Mouse (Mus musculus) kidney, adult 18-20 months (tissue): ENCODE results near the gene Mpzl2.

Experiments
- DNase-seq: peaks from one replicate; pipeline ENCODE4 v3.0.0; 2021

Gene Mpzl2

GRCm38 (mm10) chr9:45088040-45088439 is 48.4 kb downstream of the Mpzl2 start:
- no peak for DNase-seq

DNA sequence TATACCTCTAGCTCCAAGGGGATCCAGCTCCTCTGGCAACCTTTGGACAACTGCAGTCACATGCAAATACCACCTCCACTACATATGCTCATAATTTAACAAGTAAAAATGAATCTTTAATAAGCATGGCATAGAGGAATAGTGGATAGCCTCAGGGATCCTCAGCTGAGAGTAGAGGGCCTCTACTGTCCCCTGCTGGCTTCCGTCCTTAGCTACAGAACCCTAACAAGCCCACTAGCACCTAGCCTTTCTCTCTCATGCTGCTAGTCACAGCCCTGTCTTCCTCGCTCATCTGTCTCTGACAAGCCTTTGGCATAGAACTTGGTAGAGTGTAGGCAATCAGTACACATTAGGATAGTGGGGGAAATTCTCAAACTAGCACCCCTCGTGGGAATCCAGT is 51.2 kb downstream of the Mpzl2 start:
- no peak for DNase-seq

GRCm38 (mm10) chr9:45092641-45093040 is 53.0 kb downstream of the Mpzl2 start:
- peak; percentile 30 for DNase-seq

DNA sequence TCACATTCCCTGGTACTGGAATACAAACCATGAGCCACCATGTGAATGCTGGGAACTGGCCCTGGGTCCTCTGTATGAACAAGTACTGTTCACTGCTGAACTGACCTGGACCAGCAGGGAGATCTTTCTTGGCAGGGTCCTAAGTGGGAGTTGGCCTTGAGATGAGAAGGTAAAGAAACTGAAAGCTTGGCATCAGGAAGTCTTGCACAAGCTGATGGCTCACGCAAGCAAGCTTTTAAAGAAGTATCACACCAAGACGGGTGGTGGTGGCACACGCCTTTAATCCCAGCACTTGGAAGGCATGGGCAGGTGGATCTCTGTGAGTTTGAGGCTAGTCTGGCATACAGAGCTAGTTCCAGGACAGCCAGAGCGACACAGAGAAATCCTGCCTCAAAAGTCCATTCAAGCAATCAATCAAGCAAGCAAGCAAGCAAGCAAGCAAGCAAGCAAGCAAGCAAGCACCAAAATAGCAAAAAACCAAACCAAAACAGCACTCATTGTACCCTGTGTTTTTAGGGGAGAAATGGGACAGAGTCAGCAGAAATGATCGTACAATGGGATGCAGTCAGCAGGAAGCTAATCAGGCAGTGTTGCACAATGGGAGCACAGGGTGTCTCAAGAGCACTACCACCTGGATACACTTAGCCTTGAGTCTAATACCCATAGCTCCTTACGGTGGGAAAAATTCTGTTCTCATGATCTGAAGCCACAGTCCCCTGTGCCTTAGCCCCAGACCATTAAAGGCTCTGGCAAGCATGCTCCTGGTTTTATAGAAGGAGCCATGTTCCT is 55.7 kb downstream of the Mpzl2 start:
- DNase-seq = no peak

GRCm38 (mm10) chr9:45097877-45098276 is 58.3 kb downstream of the Mpzl2 start:
- no peak for DNase-seq

GRCm38 (mm10) chr9:45098426-45098825 is 58.8 kb downstream of the Mpzl2 start:
- no peak for DNase-seq

GRCm38 (mm10) chr9:45102528-45102927 is 62.9 kb downstream of the Mpzl2 start:
- no peak for DNase-seq

DNA sequence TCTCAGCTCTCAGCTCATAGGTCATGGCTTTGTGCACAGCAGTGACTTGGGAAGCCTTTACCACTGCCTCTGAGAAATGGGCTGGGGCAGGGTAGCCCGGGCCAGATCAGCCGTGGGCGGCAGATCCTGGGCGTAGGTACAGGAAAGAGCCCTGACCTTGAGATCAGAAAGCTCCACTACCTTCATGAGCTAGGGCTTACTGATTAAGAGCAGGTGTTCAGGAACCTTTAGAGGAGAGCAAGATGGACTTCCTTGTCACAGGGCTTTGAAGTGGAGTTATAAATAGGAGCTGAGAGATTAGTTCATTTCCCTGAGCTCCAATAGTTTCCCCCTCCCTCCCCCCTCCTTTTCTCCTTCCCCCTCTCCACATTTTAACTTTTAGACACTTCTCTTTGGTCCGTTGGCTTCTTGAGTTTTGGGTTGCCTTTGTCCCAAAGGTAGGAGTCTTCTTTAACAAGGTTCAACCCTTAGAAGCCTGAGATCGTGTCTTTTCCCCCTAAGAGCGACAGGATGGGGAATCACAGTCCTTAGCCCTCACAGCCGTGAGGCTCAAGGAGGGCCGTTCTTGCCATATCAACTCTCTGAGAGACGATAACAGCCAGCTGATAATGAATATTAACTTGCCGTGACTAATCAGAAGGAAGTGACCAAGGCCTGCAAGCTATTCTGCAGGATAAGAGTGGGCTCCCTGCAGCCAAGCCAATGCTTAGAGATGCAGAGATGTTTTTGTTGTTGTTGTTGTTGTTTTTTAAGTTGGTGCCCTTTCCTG is 63.8 kb downstream of the Mpzl2 start:
- DNase-seq = no peak
